In the genomic region with DNA sequence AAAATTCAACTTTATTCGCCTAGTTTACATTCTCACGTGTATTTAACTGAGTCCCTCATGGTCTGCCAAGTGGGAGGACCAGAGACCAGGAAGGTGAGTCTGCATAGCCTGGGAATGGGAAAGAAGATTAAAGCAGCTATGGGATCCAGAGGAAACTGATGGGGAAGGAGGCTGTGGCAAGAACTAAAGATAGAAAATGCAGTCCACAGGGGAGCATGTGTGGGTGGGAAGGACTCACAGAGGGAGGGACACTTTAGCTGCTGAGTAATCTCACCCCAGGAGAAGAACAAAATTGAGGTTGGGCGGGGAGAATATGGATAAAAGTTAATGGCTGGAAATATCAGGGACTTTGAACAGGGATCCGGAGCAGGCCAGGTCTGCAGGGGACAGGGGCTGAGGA, we compare ENCODE assay signal across 20 mouse cellular contexts.
DNase-seq lines count a peak whose midpoint lies in the region; ATAC-seq and TF ChIP-seq lines count a peak whose summit lies in the region.
"Had no signal": no experiment of that assay in that cellular context is flagged by ENCODE, and none has a peak within 500 bp of the region (broad histone marks: within the 10 kb centered on the region; RNA-seq: fewer than 3 reads in every experiment).

No protein-coding gene starts in this region.

- H3K27ac ChIP-seq in kidney, adult 2 months (ENCODE audit: insufficient read depth, low read depth, low read length) = no peak overlapping the region
- H3K27ac ChIP-seq: forebrain, embryonic 10.5 days; forebrain, embryonic 12.5 days had no signal

- no peak for TF ChIP-seq CTCF in kidney, adult 2 months (conservative IDR thresholded peaks at IDR 0.05; ENCODE audit: insufficient read depth, insufficient read length, low read depth, low read length)

- 80% methylated on average over 4 of the region's 4 CpGs for WGBS in kidney, adult 2 months

- H3K36me3 ChIP-seq in kidney, adult 2 months (ENCODE audit: control insufficient read depth, insufficient read depth, low read length) = peaks cover 2% of the 10 kb centered on the region
- H3K36me3 ChIP-seq: forebrain, embryonic 12.5 days had no signal

- ATAC-seq in frontal cortex, adult (ENCODE audit: low TSS enrichment) = peak; percentile 84
- ATAC-seq: activated CD4-positive, CD25-positive, alpha-beta regulatory T cell, adult 4 months; forebrain, embryonic 14.5 days; forebrain, embryonic 16.5 days; Patski had no signal

- H3K4me3 ChIP-seq in kidney, adult 2 months (ENCODE audit: insufficient read depth, low read depth, low read length) = no peak overlapping the region
- H3K4me3 ChIP-seq: erythroblast, embryonic 14.5 days; forebrain, embryonic 10.5 days; forebrain, embryonic 12.5 days had no signal

- H3K27me3 ChIP-seq in kidney, adult 2 months (replicated peaks; ENCODE audit: control insufficient read depth, insufficient read depth, low read length) = no peaks in the 10 kb centered on the region
- H3K27me3 ChIP-seq: forebrain, embryonic 12.5 days; Patski had no signal

- no peak for DNase-seq in frontal cortex, postnatal 10 days (ENCODE audit: low spot score in 2 of 2)
- peak; percentile 51 for DNase-seq in brain, adult 2 months (ENCODE audit: low read depth, low spot score)
- no peak for DNase-seq in kidney, adult 2 months
- DNase-seq in spleen, postnatal 4 days (ENCODE audit: low spot score in 2 of 2) = no peak
- DNase-seq: adrenal gland, adult 8-10 months; adrenal gland, postnatal 14 days; adrenal gland, postnatal 36 days; cerebellum, adult 11 months; cerebellum, adult 18-20 months; cerebellum, adult 8-10 months; cerebellum, adult 9-11 months; cerebellum, postnatal 14 days had no signal

- no peaks in the 10 kb centered on the region for H3K4me1 ChIP-seq in kidney, adult 2 months (ENCODE audit: control insufficient read depth, insufficient read depth, low read length)
- H3K4me1 ChIP-seq: forebrain, embryonic 10.5 days; forebrain, embryonic 12.5 days had no signal

- TF ChIP-seq POLR2A in kidney, adult 2 months (IDR thresholded peaks at IDR 0.05; ENCODE audit: low read depth, low read length) = no peak
